Mouse (Mus musculus): ENCODE measurements at regions not wholly inside any gene's neighbourhood (a gene's known extent, or its start where the extent isn't known, plus 50 kb on each side); places are given as distances from the start of the nearest gene placed in this dataset.
"Not testable (repeated sequence)": the region's sequence is repeated elsewhere in the genome, so short reads cannot be mapped to it uniquely, and the experiment has no call there.

GRCm38 (mm10) chrX:94785983-94786382, 61.6 kb downstream of the Zxdb start:
- no peaks in the 10 kb centered on the region for H3K9me3 ChIP-seq (ENCODE audit: control insufficient read depth, low read length)
- no peaks in the 10 kb centered on the region for H3K4me1 ChIP-seq (ENCODE audit: control insufficient read depth, insufficient read depth, low read length)
- no peaks in the 10 kb centered on the region; the same call in 1 of the 2 replicates for H3K27me3 ChIP-seq (replicated peaks; ENCODE audit: control insufficient read depth, insufficient read depth, low read length)
- H3K4me3 ChIP-seq (ENCODE audit: low read length), result no peak overlapping the region
- H3K9ac ChIP-seq (ENCODE audit: low read depth, low read length), result no peak overlapping the region
- no peak overlapping the region for H3K27ac ChIP-seq (ENCODE audit: low read length)
- H3K36me3 ChIP-seq (ENCODE audit: control insufficient read depth, insufficient read depth, low read length), result no peaks in the 10 kb centered on the region
- no peak overlapping the region for H3K4me2 ChIP-seq (ENCODE audit: low read depth, low read length)
- ATAC-seq, result no peak
- WGBS, result 78% methylated on average over 5 of the region's 5 CpGs

GRCm38 (mm10) chrX:94788331-94788920, 64.1 kb downstream of the Zxdb start:
- Histone ChIP-seq H3K9me3 (ENCODE audit: control insufficient read depth, low read length) (no peaks in the 10 kb centered on the region), H3K9ac (ENCODE audit: low read depth, low read length) (no peak overlapping the region), H3K4me3 (ENCODE audit: low read length) (no peak overlapping the region), H3K4me1 (ENCODE audit: control insufficient read depth, insufficient read depth, low read length) (no peaks in the 10 kb centered on the region), H3K36me3 (ENCODE audit: control insufficient read depth, insufficient read depth, low read length) (no peaks in the 10 kb centered on the region), H3K4me2 (ENCODE audit: low read depth, low read length) (no peak overlapping the region), H3K27ac (ENCODE audit: low read length) (no peak overlapping the region), H3K27me3 (replicated peaks; ENCODE audit: control insufficient read depth, insufficient read depth, low read length) (no peaks in the 10 kb centered on the region; the same call in 1 of the 2 replicates)
- 67% methylated on average over 3 of the region's 3 CpGs for WGBS
- ATAC-seq, result no peak

DNA sequence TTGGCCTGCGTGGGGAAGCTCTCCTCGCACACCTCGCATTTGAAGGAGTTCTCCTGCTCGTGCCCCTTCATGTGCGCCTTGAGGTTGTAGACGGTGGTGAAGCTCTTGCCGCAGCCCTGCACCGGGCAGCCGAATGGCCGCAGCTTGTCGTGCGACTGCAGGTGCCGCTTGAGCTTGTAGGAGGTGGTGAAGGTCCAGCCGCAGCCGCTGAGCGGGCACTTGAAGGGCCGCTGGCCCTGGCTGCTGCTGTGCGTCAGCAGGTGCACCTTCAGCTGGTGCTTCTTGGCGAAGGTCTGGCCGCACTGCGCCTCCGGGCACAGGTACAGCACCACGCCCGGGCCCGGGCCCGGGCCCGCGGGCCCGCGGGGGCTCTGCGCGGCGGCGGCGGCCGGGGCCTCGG, 72.5 kb downstream of the Zxdb start:
- H3K4me2 ChIP-seq (ENCODE audit: low read depth, low read length); H3K4me1 ChIP-seq (ENCODE audit: control insufficient read depth, insufficient read depth, low read length); H3K4me3 ChIP-seq (ENCODE audit: low read length); H3K9me3 ChIP-seq (ENCODE audit: control insufficient read depth, low read length); H3K27ac ChIP-seq (ENCODE audit: low read length); H3K36me3 ChIP-seq (ENCODE audit: control insufficient read depth, insufficient read depth, low read length); H3K9ac ChIP-seq (ENCODE audit: low read depth, low read length); H3K27me3 ChIP-seq (replicated peaks; ENCODE audit: control insufficient read depth, insufficient read depth, low read length): not testable (repeated sequence)
- peak; percentile 61 for ATAC-seq
- WGBS, result no CpG with 5 or more reads among the region's 37 CpGs

GRCm38 (mm10) chrX:94797348-94798182, 73.2 kb downstream of the Zxdb start:
- WGBS, result no CpG with 5 or more reads among the region's 131 CpGs
- not testable (repeated sequence) for H3K4me2 ChIP-seq (ENCODE audit: low read depth, low read length); H3K27me3 ChIP-seq (replicated peaks; ENCODE audit: control insufficient read depth, insufficient read depth, low read length); H3K27ac ChIP-seq (ENCODE audit: low read length); H3K9ac ChIP-seq (ENCODE audit: low read depth, low read length); H3K9me3 ChIP-seq (ENCODE audit: control insufficient read depth, low read length); H3K4me1 ChIP-seq (ENCODE audit: control insufficient read depth, insufficient read depth, low read length); H3K36me3 ChIP-seq (ENCODE audit: control insufficient read depth, insufficient read depth, low read length); H3K4me3 ChIP-seq (ENCODE audit: low read length)
- ATAC-seq, result peak; percentile 81

GRCm38 (mm10) chrX:94798183-94798619, 73.8 kb downstream of the Zxdb start:
- H3K4me2 ChIP-seq (ENCODE audit: low read depth, low read length); H3K36me3 ChIP-seq (ENCODE audit: control insufficient read depth, insufficient read depth, low read length); H3K4me3 ChIP-seq (ENCODE audit: low read length); H3K27me3 ChIP-seq (replicated peaks; ENCODE audit: control insufficient read depth, insufficient read depth, low read length); H3K27ac ChIP-seq (ENCODE audit: low read length); H3K9ac ChIP-seq (ENCODE audit: low read depth, low read length); H3K9me3 ChIP-seq (ENCODE audit: control insufficient read depth, low read length); H3K4me1 ChIP-seq (ENCODE audit: control insufficient read depth, insufficient read depth, low read length): not testable (repeated sequence)
- ATAC-seq, result peak; percentile 82
- WGBS, result no CpG with 5 or more reads among the region's 22 CpGs

- WGBS, result no CpG with 5 or more reads among the region's 3 CpGs
Observed at GRCm38 (mm10) chrX:94812760-94813159, 88.4 kb downstream of the Zxdb start.

DNA sequence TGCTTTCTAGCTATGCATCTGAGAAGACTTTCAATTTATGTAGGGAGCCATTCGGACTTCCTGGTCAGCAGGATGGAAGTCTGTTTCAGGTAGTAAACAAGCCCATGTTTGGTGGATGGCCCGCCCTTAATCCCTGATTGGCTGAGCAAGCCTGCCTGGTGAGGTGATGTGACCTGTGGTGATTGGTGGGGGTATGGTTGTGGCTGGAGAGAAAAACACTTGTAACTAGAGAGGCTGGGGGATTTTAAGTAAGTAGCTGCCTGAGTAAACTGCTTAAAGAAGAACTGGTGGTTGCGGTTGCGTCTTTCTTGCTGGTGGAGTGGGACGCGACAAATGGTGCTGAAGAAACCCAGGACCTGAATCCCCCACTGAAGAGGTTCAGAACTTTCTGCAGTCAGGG, 103.2 kb downstream of the Zxdb start:
- not testable (repeated sequence) for H3K4me1 ChIP-seq (ENCODE audit: control insufficient read depth, insufficient read depth, low read length)

More at GRCm38 (mm10) chrX:94812760-94813159, 88.4 kb downstream of the Zxdb start:
- H3K9me3 ChIP-seq (ENCODE audit: control insufficient read depth, low read length); H3K36me3 ChIP-seq (ENCODE audit: control insufficient read depth, insufficient read depth, low read length); H3K4me1 ChIP-seq (ENCODE audit: control insufficient read depth, insufficient read depth, low read length); H3K4me2 ChIP-seq (ENCODE audit: low read depth, low read length); H3K4me3 ChIP-seq (ENCODE audit: low read length); H3K27ac ChIP-seq (ENCODE audit: low read length); ATAC-seq; H3K27me3 ChIP-seq (replicated peaks; ENCODE audit: control insufficient read depth, insufficient read depth, low read length); H3K9ac ChIP-seq (ENCODE audit: low read depth, low read length): not testable (repeated sequence)

DNA sequence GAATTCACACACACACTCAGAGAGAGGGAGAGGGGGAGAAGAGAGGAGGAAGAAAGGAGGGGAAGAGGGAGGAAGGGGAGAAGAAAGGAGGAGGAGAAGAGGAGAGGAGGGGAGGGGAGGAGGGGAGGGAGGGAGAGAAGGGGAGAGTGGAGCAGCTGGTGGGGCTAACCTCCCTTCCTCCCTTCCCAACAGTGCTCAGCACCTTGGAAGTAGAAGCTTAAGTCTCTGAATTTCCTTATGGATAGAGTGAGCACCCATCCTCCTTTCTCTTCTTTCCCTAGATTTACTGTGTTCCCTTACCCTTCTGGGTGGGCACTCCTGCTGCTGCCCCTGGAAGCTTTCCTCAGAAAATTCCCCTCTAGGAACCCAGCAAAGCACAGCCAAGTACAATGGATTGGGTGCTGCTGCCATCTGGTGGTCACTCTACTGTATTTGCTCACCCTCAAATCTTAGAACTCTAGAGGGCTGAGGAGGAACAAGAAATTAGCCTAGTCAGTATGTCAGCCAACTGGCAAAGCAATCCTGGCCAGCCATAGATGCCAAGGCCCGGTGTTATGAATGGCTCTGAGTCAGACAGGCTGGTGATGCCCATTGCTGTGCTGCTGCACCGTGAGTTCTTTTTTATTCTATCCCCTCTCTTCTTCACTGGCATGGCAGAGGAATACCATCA, 119.9 kb downstream of the Zxdb start:
- not testable (repeated sequence) for H3K9me3 ChIP-seq (ENCODE audit: control insufficient read depth, low read length); H3K4me1 ChIP-seq (ENCODE audit: control insufficient read depth, insufficient read depth, low read length); H3K36me3 ChIP-seq (ENCODE audit: control insufficient read depth, insufficient read depth, low read length); H3K27ac ChIP-seq (ENCODE audit: low read length); H3K27me3 ChIP-seq (replicated peaks; ENCODE audit: control insufficient read depth, insufficient read depth, low read length); H3K4me3 ChIP-seq (ENCODE audit: low read length); H3K4me2 ChIP-seq (ENCODE audit: low read depth, low read length); H3K9ac ChIP-seq (ENCODE audit: low read depth, low read length)
- ATAC-seq, result peak; percentile 67
- 30% methylated on average over 2 of the region's 2 CpGs for WGBS

More for the DNA sequence above, 103.2 kb downstream of the Zxdb start:
- H3K27ac ChIP-seq (ENCODE audit: low read length); H3K9ac ChIP-seq (ENCODE audit: low read depth, low read length); H3K27me3 ChIP-seq (replicated peaks; ENCODE audit: control insufficient read depth, insufficient read depth, low read length); H3K36me3 ChIP-seq (ENCODE audit: control insufficient read depth, insufficient read depth, low read length); ATAC-seq; H3K4me2 ChIP-seq (ENCODE audit: low read depth, low read length); H3K9me3 ChIP-seq (ENCODE audit: control insufficient read depth, low read length); H3K4me3 ChIP-seq (ENCODE audit: low read length): not testable (repeated sequence)
- 95% methylated on average over 6 of the region's 6 CpGs for WGBS

DNA sequence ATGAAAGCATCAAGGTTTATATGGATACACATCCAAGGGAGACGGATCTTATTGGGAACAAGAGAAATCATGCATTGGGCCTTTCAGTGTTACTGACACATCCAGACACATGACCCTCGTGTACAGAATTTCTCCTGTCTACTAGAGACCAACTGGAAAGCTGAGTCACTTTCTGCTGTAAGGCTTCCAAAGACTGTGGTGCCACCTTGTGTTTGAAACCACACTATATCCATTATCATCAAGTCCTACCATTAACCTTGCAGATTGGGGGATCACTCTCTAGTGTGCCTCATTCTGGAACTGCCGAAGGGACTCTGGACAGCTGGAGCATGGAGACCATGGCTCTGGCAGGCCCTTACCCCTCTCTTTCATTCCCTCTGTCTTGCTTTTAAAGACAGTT, 125.2 kb downstream of the Zxdb start:
- WGBS, result 100% methylated on average over 1 of the region's 3 CpGs
- H3K4me2 ChIP-seq (ENCODE audit: low read depth, low read length); ATAC-seq; H3K27me3 ChIP-seq (replicated peaks; ENCODE audit: control insufficient read depth, insufficient read depth, low read length); H3K9me3 ChIP-seq (ENCODE audit: control insufficient read depth, low read length); H3K4me3 ChIP-seq (ENCODE audit: low read length); H3K9ac ChIP-seq (ENCODE audit: low read depth, low read length); H3K36me3 ChIP-seq (ENCODE audit: control insufficient read depth, insufficient read depth, low read length); H3K27ac ChIP-seq (ENCODE audit: low read length); H3K4me1 ChIP-seq (ENCODE audit: control insufficient read depth, insufficient read depth, low read length): not testable (repeated sequence)

Measured in intestine, embryonic 16.5 days (tissue).